Mouse (Mus musculus): ENCODE data around the gene Tgfa. TPM values are rescaled to one million over a fixed set of nuclear protein-coding genes. Genes with fewer than 3 reads are reported as not detected.

Gene Tgfa
- total RNA-seq, 4 experiments from 2014 or later = 15.0 to 25.1 (median 19.7) TPM

DNA sequence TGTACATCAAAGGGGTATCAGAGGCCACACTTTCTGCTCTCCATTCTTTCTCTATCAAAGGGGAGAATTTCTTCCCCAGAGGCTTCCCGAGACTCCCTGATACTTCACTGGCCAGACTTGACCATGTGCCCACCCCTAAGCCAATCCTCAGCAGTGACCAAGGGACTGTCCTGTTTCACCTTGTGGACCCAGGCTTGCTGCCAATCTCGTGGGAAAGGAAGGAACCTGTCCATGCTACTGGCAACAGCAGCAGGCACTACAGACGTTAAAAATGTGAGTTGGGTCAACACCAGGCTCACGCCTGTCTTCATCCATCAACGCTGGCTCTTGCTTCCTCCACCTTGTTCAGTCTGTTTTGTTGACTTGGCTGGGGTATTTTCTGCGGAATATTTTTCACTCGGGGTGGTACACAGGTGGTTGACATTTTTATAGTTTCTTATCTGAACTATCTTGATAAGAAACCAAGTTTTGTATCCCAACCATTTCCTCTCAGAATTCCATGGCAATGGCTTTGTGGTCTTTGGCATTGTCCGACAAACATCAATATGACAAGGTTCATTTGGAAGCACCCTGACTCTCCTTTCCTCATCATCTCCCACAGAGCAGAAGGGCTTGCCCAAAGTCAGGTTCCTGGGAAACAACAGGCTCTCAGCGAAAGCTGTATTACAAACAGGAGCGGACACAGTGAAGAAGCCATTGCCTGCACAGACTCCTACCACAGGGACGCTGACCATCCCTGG is 6.1 kb upstream of the Tgfa start:
- no peak for DNase-seq

DNA sequence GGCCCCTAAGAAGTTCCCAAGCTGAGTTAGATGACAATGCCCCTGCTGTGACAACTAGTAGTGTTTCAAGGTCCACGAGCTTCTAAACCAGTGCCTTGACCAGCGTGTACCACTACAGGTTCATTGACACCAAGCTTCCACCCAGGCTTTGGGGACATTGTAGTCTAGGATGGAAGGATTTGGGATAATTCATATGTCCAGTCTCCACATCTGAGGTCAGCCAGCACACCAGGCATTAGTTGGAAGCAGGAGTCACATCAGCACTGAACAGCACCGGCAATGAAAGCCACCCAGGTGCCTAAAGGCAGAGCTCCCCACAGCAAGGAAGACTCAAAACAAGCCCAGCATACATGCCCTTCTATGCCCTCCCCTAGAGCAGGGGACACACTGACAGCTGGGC is 4.4 kb upstream of the Tgfa start:
- DNase-seq = no peak

DNA sequence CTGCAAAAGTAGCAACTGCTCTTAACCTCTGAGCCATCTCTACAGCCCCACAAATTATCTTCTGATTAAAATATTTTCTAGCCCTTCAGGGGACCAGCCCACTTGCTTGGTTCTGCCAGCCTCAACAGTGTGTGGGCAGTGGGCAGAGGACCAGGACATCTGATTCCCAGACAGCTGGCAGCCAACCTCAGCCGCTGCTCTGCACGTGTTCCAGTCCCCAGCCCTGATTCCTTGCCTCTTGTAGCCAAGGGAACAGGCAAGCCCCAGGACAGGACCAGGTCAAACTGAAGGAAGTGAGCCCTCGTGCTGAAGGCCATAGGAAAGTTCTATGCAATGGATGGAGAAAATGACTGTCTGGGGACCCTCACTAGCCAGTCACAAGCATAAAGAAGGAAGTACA is 2.0 kb upstream of the Tgfa start:
- no peak for DNase-seq

DNA sequence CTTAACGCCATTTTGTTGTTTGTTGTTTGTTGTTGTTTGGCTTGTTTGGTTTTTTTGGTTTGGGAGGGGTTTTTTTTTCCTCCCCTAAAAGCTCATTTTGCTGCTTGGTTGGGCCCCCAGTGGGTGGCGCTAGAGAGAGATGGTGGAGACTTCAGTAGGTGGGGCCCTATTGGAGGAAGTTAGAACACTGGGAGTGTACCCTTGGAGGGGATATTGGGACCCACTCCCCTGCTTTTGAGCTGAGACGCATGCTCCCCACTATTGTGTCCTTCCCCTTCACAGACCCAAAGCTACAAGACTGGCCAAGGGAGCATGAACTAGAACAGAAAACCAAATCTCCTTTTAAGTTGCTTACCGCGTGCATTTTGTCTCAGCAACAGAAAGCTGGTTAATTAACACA is 1.1 kb upstream of the Tgfa start:
- no peak for DNase-seq

DNA sequence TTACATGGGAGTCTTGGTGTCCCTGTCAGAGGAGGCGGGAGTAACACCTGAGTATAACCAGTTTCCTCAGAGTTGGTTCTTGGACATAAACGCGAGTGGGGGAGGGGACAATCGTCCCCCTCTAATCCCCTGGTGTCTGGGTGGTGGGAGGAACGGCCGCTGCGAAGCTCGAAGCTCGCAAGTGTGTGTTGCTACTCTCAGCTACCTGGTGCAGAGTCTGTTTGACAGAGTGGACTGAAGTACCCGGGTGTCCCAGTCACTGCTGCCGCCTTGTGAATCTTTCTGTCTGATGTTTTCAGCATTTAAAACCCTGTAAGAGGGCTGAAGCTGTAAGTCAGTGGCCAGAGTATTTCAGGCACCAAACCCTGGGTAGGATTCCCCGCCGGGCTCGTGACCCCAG is 1.0 kb downstream of the Tgfa start:
- DNase-seq = no peak

DNA sequence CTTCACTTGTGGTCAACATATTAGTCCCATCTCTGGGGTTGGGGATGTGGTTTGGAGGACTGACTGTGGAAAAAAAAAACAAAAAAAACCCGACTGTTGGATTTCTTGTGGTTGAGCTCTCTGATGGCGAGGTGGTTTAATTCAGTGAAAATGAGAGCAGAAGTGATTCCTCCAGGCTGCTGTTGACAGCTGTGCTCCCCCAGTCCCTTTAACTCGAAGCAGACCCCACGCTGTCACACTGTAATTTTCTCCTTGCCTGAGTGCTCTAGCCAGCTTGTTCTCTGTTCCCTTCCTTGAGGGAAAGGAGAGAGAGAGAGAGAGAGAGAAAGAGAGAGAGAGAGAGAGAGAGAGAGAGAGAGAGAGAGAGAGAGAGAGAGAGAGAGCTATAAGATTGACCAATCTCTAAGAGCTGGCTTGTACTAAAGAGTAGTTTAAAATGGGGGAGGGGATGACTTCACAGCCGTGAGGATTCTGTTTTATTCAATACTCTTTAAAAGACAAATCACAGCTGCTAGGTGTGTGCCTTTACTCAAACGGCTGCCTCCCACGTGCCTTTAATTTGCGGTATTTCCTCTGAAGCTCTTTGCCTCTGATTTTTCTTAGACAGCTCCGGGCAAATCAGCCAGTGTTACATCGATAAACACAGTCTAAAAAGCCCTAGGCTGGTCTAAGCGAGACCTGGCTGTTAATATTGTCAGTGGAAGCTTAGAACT is 2.3 kb downstream of the Tgfa start:
- no peak for DNase-seq

DNA sequence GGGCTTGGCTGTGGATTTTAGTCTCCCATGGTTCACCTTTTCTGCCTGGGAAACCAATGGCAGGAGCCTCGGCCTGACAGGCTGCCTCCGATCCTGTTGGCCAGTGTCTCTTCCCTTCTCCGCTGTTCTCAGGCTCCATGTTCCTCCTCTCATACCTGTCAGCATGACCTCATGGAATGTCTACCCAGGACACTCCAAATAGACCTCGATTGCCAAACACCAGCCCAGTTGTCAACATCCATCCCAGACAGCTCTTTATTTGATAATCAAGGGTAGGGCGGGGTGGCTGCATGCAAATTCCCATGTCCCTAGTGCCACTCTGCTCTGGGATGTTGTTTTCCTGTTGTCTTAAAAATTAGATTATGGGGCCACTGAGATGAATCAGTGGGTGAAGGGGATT is 5.9 kb downstream of the Tgfa start:
- DNase-seq = no peak

DNA sequence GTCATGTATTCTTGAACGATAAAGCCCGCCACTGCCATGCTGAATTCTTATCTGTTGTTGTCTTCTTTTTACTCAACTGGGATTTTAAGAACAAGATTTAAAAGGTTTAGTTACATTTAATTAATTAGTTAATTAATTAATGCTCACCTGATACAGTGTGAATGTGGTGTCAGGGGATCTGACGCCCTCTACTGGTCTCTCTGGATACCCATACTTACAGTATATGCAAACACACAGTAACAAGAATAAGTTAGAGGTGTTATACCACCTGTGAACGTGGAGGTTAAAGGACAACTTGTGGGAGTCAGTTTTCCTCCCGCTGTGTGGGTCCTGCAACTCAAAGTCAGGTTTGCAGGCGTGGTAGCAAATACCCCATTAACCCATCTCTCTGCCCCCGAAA is 8.1 kb downstream of the Tgfa start:
- DNase-seq = no peak

DNA sequence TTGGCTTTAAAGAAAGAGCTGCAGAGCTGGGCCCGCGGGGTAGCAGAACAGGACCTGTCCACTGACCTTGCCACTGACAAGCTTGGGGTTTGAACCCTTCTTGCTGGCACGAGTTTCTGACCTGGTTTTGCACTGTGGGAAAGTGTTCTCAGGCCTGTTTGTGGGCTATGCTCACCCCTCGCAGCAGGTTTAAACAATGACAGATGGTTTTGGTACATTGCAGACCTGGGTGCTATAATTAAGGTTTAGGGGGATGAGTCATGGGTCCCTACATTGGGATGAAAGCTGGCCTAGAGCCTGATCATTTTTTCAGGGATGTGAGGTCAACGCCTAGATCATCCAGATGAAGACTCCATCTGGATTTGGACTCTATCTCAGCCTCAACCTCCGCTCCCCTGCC is 11.0 kb downstream of the Tgfa start:
- no peak for DNase-seq

DNA sequence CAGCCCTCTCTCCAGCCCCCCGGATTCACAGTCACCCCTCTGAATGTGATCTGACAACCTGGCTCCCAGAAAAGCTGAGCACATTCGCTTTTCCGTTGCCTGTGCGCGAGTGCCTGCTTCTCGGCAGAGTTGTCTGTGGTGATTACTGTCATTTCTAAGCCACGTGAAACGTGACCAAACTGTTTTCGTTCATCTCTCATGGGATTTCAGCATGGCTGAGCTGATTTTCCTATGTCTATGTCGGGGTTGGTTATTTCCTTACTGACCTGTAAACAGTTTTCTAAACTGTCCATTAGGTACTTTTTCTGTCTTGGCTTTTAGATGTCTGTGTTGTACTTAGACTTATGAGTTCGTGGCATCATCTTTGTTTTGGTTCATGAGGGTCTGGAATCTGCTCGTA is 12.0 kb downstream of the Tgfa start:
- DNase-seq = no peak

DNA sequence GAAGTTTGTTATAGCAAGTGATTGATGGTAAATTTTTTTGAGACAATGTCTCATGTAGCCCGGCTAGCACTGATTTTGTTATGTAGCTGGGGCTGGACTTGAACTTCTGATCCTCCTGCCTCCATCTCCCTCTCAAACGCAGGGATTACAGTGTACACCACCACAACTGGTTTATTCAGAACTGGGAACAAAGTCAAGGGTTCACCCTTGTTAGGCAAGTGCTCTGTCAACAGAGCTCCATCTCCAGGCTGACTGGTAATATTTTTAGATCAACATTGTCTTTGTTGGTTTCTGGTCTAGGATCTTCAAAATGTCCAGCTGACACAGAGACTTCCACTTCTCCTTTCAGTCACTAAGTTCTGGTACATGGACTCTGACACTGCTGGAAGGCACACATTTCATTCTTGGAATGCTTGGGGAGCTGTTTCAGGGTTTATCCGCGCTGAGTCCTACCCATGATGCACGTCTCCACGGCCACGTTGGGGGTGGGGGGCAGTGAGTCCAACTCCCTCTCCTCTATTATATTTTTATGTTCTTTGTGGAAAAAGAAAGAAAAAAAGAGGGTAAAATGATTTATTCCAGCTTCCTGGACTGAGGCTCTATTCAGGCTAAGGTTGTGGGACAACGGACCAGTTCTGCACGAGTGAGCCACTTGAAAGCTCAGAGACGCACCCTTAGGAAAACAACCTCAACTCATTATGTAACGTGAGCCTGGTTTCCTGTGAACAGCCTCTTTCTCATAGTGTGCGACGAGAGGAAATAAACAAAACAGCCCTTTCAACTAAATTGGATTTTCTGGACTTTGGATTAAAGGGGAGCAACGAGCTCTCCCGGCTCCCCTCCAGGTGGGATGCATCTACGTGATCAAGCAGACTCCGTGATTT is 14.4 kb downstream of the Tgfa start:
- DNase-seq = no peak

DNA sequence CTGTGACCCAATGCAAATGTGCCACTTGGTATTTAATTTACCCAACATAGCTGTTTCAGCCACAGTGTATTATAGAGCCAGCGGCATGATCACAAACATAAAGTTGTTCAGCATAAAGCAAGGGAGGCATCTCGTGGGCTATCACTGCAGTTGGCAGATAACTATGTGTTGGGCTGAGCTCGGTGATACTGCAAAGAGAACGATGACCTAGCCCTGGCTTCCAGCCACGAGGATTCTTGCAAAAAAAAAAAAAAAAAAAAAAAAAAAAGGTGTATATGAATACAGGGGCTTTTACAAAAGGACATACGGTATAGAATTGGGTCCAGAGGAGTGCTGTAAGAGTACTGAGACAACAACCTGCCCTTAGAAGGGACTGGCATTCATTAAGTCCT is 15.0 kb downstream of the Tgfa start:
- DNase-seq = no peak

DNA sequence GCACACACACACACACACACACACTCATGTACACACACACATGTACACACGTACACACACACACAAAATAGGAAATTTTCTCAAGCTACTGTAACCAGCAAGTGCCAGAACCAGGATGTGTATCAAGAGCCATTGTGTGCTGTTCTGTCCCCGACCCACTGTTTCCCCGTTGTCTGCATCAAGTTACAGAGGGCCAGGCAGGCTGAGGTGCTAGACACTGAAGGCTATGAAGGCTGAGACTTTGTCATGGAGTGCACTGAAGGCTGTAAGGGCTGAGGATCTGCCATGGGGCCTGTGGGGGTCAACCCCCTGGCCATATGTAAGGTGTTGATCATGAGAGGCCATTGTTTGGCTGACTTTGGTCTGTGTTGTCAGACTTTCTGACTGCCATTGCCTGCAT is 15.6 kb downstream of the Tgfa start:
- no peak for DNase-seq

DNA sequence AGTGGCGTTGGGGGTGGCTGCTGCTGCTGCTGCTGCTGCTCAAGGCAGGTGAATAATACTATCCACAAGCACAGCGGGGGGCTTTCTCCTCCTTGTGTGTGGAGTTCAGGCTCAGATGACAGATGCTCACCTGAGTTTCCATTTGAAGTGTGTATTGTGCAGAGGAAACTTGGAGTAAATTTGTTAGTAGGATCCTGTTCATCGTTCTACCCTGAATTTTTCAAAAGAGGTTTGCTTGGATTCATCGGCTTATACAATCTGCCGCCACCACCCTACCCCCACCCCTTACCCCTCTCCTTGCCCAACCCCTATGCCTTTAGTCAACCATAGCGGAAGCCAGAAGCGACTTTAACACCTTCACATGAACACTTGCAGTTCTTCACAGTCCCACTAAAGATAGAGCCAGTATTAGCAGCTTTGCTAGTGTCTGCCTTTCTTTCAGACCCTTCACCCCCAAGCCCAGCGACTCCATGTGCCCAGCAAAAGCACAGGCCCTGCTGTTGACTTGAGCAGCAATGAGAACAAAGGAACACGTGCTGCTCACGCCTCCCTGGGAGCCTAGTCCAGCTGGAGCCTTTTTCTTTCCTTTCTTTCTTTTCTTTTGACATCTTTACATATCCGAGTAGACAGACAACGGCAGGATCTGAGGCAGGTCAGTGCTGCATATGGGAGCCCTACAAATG is 16.2 kb downstream of the Tgfa start:
- DNase-seq = no peak

DNA sequence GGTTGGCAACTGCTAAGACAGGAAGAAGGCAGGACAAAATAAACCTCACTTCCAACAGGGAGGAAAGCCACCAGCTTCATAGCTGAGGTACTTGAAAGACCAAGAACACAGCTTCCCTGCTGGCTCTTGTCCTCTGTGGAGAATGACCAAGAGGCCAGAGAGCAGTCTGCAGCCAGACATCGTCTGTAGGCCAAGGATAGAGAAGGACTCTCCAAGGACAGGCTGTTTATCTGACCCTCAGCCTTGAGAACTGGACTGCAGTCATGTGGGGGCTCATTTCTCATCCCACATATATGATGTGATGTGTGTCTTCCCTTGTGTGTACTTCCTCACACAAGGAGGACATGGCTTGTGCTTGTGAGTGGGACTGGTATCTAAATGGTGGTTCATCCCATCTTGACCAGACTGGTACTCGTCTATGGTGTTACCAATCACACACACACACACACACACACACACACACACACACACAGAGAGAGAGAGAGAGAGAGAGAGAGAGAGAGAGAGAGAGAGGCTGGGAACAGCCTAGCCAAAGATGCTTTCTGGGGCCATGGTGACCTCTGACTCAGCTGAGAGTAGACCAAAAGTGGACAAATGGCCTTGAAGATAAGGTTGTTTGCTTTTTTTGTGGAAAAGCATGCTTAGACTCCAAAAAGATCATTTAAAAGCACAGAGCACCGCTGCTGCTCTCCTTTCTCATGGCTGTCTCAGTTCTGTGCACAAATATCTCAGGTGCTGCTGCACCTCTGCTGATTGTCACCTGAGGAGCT is 18.0 kb downstream of the Tgfa start:
- DNase-seq = peak; percentile 50

DNA sequence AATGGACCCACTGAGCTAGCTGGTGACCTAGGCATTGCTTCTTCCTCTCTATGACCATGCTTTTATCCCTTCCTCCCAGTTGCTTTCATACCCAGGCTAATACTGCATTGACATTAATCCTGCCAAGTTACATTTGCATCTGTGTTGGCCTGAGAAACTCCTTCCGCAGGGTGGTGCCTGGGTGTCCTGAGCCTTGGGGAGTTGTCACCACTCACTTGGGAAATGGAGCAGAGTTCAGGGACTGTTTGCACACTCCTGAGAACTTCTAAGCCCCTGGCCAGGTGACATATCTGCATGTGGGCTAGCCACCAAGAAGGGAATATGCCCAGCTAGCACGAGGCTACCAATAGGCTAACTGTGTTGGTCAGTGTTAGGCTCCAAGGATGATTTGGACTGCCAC is 23.0 kb downstream of the Tgfa start:
- no peak for DNase-seq

DNA sequence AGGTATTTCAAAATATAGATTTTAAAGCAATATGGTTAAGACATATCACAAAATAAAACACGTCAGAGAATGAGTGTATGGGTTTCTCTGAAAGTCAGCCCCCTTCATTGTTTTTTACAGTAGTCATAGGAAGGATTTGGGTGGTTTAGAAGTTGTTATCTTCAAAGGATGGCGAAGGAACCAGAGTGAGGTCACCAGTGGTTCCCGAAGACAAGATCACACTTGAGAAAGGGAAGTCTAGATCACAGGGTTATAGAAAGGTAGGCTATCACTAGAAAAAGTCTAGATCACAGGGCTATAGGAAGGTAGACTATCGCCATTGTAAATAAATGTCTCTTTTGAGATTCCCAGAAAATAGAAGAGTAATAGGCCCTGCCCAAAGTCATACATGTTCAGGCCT is 23.7 kb downstream of the Tgfa start:
- DNase-seq = no peak

DNA sequence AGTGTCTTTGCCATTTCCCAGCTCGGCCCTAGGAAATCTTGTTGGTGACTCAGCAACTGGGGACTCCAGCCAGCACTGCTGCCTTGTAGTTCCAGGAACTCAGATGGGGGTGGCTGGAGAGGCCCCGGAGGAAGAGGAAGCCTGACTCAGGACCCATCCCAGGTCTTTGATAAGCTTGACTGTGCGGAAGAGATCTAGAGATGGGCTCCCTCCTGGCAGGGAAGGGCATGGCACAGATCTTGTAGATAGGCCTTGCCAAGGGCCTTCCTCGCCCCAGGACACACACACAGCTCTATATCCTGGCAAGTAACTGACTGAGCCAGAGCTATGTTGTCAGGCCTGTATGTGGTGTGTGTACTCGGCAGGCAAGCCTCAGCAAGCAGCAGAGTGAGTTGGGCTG is 24.5 kb downstream of the Tgfa start:
- DNase-seq = peak; percentile 76

DNA sequence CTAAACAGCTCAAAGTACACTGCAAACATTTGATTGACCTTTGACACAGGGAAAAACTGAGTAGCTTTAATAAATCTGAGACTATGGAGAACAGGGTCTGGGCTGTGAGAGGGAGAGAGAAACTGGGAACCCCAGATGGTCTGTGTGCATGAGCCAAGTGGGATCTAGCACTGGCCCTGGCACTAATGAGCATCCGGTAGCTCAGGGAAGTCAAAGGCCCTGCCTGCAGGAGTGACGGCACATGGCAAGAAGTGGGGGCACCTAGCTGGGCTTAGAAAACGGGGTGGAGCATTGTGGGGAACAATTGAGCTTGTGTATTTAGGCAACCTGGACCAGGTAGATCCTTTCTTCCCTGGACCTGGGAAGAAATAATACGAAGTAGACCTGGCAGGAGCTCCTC is 25.1 kb downstream of the Tgfa start:
- DNase-seq = no peak

DNA sequence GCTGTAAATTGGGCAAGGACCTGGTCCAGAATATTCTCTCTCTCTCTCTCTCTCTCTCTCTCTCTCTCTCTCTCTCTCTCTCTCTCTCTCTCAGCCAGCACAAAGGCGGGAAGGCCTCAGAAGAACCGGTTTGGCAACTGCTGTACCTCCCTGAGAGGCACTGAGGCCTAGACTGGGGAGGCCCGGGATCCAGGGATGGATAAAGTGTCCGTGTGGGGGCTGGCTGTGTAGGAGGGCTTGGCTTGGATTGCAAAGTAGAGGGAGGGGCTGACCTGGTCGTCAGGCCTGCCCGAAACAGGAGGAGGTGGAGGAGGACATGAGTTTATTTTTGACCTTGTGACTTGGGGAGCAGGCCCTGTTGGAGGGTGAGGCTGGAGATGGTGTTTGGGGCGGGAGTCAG is 27.4 kb downstream of the Tgfa start:
- no peak for DNase-seq

DNA sequence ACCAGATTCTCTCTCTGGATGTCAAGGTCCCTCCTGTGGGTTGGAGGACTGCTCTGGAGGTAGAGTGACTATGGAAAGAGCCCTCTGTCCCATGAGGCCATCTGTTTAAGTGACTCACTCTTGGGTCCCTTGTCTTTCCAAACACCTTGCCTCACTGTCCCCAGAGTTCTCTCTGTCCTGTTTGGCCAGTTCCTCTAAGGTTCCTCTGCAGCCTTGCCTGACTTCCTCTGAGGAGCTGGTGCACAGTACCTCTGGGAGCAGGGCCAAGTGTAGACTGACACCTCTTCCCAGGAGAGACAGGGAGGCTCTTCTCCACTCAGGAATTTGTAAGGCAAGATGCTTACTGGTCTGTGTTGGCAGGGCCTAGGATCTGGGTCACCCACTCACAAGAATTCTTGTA is 30.6 kb downstream of the Tgfa start:
- no peak for DNase-seq

DNA sequence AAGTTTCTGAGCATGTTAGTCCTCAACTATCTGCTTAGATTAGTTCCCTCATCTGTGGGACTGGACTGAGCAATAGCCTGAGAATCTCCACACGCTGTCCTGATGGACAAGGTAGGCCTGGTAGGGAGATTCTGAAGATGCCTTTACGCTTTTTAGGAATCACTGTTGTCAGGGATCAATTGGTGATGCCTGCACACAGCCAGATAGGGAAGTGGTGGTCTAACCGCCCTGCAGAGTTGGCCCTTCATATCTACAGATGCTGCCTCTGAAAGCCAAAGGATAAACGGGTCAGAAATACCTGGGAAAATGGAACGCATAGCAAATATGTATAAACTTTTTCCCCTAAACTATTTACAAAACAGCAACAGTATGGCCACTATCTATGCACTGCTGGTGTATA is 37.3 kb downstream of the Tgfa start:
- DNase-seq = no peak

Measured in adrenal gland, adult 8-10 months (tissue).